Mouse (Mus musculus) hindbrain, embryonic 15.5 days (tissue): ENCODE measurements around the gene Lsamp. TPM values are rescaled to one million over a fixed set of nuclear protein-coding genes. Genes with fewer than 3 reads are reported as not detected.

ENCODE experiments used
- ATAC-seq: fragments of 200-750 bp; cut with Nextera tagmentation; 2 replicates; pipeline ENCODE4 v1.8.0; 2017; ENCODE audit warnings: low read depth, moderate number of reproducible peaks, moderate TSS enrichment; ENCODE audit not compliant: low FRiP score
- H3K27ac ChIP-seq: fragments of 300-500 bp; sonication (generic); replicated peaks from 2 replicates; pipeline ENCODE4 v1.5.1; 2015; ENCODE audit warnings: mild to moderate bottlenecking, inconsistent platforms
- H3K27me3 ChIP-seq: fragments of 300-500 bp; sonication (generic); 2 replicates; pipeline ENCODE4 v1.6.1; 2015; ENCODE audit warnings: control low read depth, inconsistent platforms
- H3K36me3 ChIP-seq: fragments of 300-500 bp; sonication (generic); 2 replicates; pipeline ENCODE4 v1.6.1; 2015; ENCODE audit warnings: control low read depth, inconsistent platforms
- H3K4me1 ChIP-seq: fragments of 300-500 bp; sonication (generic); replicated peaks from 2 replicates; pipeline ENCODE4 v1.6.1; 2015; ENCODE audit warnings: control low read depth, inconsistent platforms
- H3K4me2 ChIP-seq: fragments of 300-500 bp; sonication (generic); 2 replicates; pipeline ENCODE4 v1.6.1; 2015; ENCODE audit warnings: moderate library complexity, mild to moderate bottlenecking, inconsistent platforms
- H3K4me3 ChIP-seq: fragments of 300-500 bp; sonication (generic); 2 replicates; pipeline ENCODE4 v1.5.1; 2015; ENCODE audit warnings: mild to moderate bottlenecking, inconsistent platforms
- H3K9ac ChIP-seq: fragments of 300-500 bp; sonication (generic); 2 replicates; pipeline ENCODE4 v1.6.1; 2015; ENCODE audit warnings: inconsistent platforms
- H3K9me3 ChIP-seq: fragments of 300-500 bp; sonication (generic); 2 replicates; pipeline ENCODE4 v1.6.1; 2016; ENCODE audit warnings: control low read depth, inconsistent platforms
- WGBS: fragments of 180-500 bp; shearing (Covaris S2); methylation state at CpG from one replicate; pipeline ENCODE4 v1.1.7; 2015; 5-methylcytosine and 5-hydroxymethylcytosine counted together
- microRNA-seq: library from miRNA; unstranded; fragments of <30 nt; microRNA quantifications from one replicate; pipeline ENCODE4, GENCODE M21; 2016
- polyA plus RNA-seq: library from polyadenylated mRNA; unstranded; fragments of >200 nt; fragmentation: Nextera tagmentation; extraction: Ambion mirVana; gene quantifications from 2 replicates; pipeline ENCODE4 v1.2.1, GENCODE M21; 2015

Gene Lsamp
- polyA plus RNA-seq, 1 experiment from 2014 or later: 89.3 TPM

GRCm38 (mm10) chr16:42169447-42170140 lies 2185.4 kb downstream of the Lsamp start:
- WGBS: 22% methylated on average over 8 of the region's 8 CpGs
- H3K4me2 ChIP-seq: no peak overlapping the region
- ATAC-seq: peak; percentile 67; the same call in 1 of the 2 replicates

GRCm38 (mm10) chr16:42172476-42172875 lies 2188.3 kb downstream of the Lsamp start:
- Histone ChIP-seq H3K4me3 (no peak overlapping the region), H3K36me3 (no peaks in the 10 kb centered on the region), H3K9me3 (no peaks in the 10 kb centered on the region), H3K4me2 (no peak overlapping the region), H3K9ac (no peak overlapping the region), H3K27ac (no peak overlapping the region), H3K27me3 (no peaks in the 10 kb centered on the region), H3K4me1 (no peaks in the 10 kb centered on the region; the same call in 1 of the 2 replicates)
- ATAC-seq: 0 out of 2 replicates have a peak, but pooled peaks have one; percentile 31
- WGBS: 24% methylated on average over 11 of the region's 11 CpGs

More at GRCm38 (mm10) chr16:42169447-42170140, 2185.4 kb downstream of the Lsamp start:
- no peak overlapping the region for H3K4me3 ChIP-seq
- no peaks in the 10 kb centered on the region for H3K9me3 ChIP-seq
- no peaks in the 10 kb centered on the region for H3K27me3 ChIP-seq
- H3K27ac ChIP-seq: no peak overlapping the region
- H3K9ac ChIP-seq: no peak overlapping the region
- no peaks in the 10 kb centered on the region for H3K36me3 ChIP-seq
- H3K4me1 ChIP-seq: no peaks in the 10 kb centered on the region; the same call in 1 of the 2 replicates

GRCm38 (mm10) chr16:42178866-42179265 lies 2194.7 kb downstream of the Lsamp start:
- H3K9ac ChIP-seq: no peak overlapping the region
- WGBS: 78% methylated on average over 3 of the region's 3 CpGs
- no peak overlapping the region for H3K4me2 ChIP-seq
- H3K27ac ChIP-seq: no peak overlapping the region
- H3K4me1 ChIP-seq: no peaks in the 10 kb centered on the region
- H3K36me3 ChIP-seq: no peaks in the 10 kb centered on the region
- H3K4me3 ChIP-seq: no peak overlapping the region
- no peak for ATAC-seq
- H3K9me3 ChIP-seq: no peaks in the 10 kb centered on the region
- H3K27me3 ChIP-seq: no peaks in the 10 kb centered on the region

- H3K9me3 ChIP-seq: no peaks in the 10 kb centered on the region
- no peak overlapping the region for H3K4me3 ChIP-seq
- 83% methylated on average over 6 of the region's 6 CpGs for WGBS
- H3K4me1 ChIP-seq: no peaks in the 10 kb centered on the region
- no peak overlapping the region for H3K27ac ChIP-seq
- H3K4me2 ChIP-seq: no peak overlapping the region
- H3K9ac ChIP-seq: no peak overlapping the region
- no peaks in the 10 kb centered on the region for H3K36me3 ChIP-seq
- no peak for ATAC-seq
- no peaks in the 10 kb centered on the region for H3K27me3 ChIP-seq
Measured at GRCm38 (mm10) chr16:42180025-42180424, 2195.9 kb downstream of the Lsamp start.

GRCm38 (mm10) chr16:42180473-42180872 lies 2196.3 kb downstream of the Lsamp start:
- Histone ChIP-seq H3K4me3 (no peak overlapping the region), H3K9ac (no peak overlapping the region), H3K9me3 (no peaks in the 10 kb centered on the region), H3K27me3 (no peaks in the 10 kb centered on the region), H3K4me1 (no peaks in the 10 kb centered on the region), H3K4me2 (no peak overlapping the region), H3K27ac (no peak overlapping the region), H3K36me3 (no peaks in the 10 kb centered on the region)
- peak; percentile 59; the same call in 1 of the 2 replicates for ATAC-seq
- 96% methylated on average over 11 of the region's 11 CpGs for WGBS

GRCm38 (mm10) chr16:42189431-42190081 lies 2205.4 kb downstream of the Lsamp start:
- H3K9me3 ChIP-seq: no peaks in the 10 kb centered on the region
- H3K4me1 ChIP-seq: peaks cover 23% of the 10 kb centered on the region
- H3K36me3 ChIP-seq: no peaks in the 10 kb centered on the region
- 14% methylated on average over 14 of the region's 14 CpGs for WGBS
- H3K4me2 ChIP-seq: peak overlapping the region; percentile 78
- ATAC-seq: peak; percentile 71
- peak overlapping the region; percentile 99 for H3K27ac ChIP-seq
- H3K27me3 ChIP-seq: no peaks in the 10 kb centered on the region
- H3K9ac ChIP-seq: peak overlapping the region; percentile 79
- peak overlapping the region; percentile 49 for H3K4me3 ChIP-seq

- Histone ChIP-seq H3K36me3 (no peaks in the 10 kb centered on the region), H3K4me2 (peak overlapping the region; percentile 78), H3K4me3 (peak overlapping the region; percentile 49), H3K9ac (peak overlapping the region; percentile 79), H3K4me1 (peaks cover 23% of the 10 kb centered on the region), H3K27ac (peak overlapping the region; percentile 99), H3K27me3 (no peaks in the 10 kb centered on the region), H3K9me3 (no peaks in the 10 kb centered on the region)
- ATAC-seq: peak; percentile 93
- WGBS: under 1% methylated on average over 44 of the region's 44 CpGs
Measured at GRCm38 (mm10) chr16:42190114-42191045, 2206.2 kb downstream of the Lsamp start.

Small RNA genes within 50 kb of the gene (microRNA-seq; reads per million reads assigned to microRNA genes)
- gene Gm27887: not detected
- gene Gm47276: not detected
